Mouse (Mus musculus): ENCODE data around the gene Cldn3.

DNA sequence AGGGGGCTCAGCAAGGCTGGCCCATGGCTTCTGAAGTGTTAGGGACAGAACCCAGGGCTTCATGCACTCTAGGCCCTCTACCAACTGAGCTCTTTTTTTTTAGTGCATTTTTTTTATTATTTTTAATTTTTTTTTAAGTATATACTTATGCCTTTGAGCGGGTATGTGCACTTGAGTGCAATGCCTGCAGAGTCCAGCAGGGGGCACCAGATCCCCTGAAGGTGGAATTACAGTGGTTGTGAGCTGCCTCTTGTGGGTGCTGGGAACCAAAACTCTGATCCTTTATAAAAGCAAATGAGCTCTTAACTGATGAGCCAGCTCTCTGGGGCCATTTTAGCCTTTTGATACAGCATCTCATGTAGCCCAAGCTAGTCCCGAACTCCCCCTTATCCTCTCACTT lies 48.6 kb downstream of the Cldn3 start:
- no peak for TF ChIP-seq POLR2A (IDR thresholded peaks at IDR 0.05; ENCODE audit: low read depth, low read length)
- peak; percentile 27; the same call in 1 of the 2 replicates for TF ChIP-seq CTCF (conservative IDR thresholded peaks at IDR 0.05; ENCODE audit: insufficient read depth, insufficient read length, low read depth, low read length)

Measured in kidney, adult 2 months (tissue).